Mouse (Mus musculus) heart, adult 2 months (tissue): ENCODE measurements around the gene Pign.

Experiments
- CTCF ChIP-seq: fragments of 200-600 bp; IDR thresholded peaks from 2 replicates; pipeline ENCODE4 v1.8.1; 2022; ENCODE audit warnings: antibody characterized with exemption, mild to moderate bottlenecking, moderate library complexity
- POLR2A ChIP-seq: fragments of 200-500 bp; IDR thresholded peaks from 2 replicates; pipeline ENCODE4 v1.6.1; 2011; ENCODE audit warnings: mild to moderate bottlenecking, low read depth, low read length, control low read depth; ENCODE audit not compliant: insufficient read depth

DNA sequence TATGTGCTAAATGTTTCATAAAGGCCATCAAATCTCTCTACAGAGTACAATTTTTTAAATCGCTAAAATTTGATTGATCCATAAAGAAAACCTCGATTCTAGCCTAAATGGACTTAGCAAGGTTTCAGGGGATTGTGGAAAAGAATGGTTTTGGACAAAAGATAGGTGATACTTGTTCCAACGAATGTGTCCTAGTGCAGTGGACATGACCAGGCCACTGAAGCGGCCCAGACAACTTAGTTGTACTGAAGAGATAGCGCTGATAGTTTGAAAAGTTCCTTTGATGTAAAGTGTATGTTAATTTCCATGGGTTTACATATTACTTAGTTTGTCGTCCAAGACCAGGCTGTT, 682 bp downstream of the Pign start:
- TF ChIP-seq CTCF = no peak
- TF ChIP-seq POLR2A = no peak
